Mouse (Mus musculus): Measurements from ENCODE around the gene Scd1.

DNA sequence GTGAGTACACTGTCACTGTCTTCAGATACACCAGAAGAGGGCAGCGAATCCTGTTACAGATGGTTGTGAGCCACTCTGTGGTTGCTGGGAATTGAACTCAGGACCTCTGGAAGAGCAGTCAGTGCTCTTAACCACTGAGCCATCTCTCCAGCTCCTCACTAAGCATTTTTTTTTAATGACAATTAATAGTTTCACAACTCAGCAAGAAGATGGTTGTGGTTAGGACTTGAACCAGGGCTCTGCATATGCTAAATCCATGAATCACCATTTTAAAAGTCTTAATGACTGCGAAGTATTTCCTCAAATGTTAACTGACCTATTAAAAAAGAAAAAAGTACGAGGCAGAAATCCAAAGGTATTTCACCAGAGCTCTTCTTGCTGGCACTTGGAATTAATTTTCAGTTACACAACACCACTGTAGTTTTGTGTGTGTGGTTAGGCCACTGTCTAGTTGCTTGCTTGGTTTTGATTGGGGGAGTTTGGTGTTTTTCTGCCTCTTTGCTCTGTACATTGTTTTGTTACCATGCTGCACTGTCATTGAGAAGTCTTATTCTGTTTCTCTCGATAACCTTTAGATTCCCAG, 20.5 kb downstream of the Scd1 start:
- TF ChIP-seq CTCF (conservative IDR thresholded peaks at IDR 0.05; ENCODE audit: insufficient read depth, insufficient read length, low read depth, low read length) (no peak), POLR2A (IDR thresholded peaks at IDR 0.05; ENCODE audit: low read depth, low read length) (no peak)
